8 mouse cellular contexts compared by ENCODE assay signal in genomic region chr3:88364337-88364736, GRCm38 (mm10). TPM values are rescaled to one million over a fixed set of nuclear protein-coding genes. Genes with fewer than 3 reads are reported as not detected.
DNase-seq lines count a peak whose midpoint lies in the region; ATAC-seq and TF ChIP-seq lines count a peak whose summit lies in the region.

Gene Paqr6, plus strand, starts transcription at chr3:88364584.

- no peak for TF ChIP-seq CTCF in kidney, postnatal 0 days (IDR thresholded peaks at IDR 0.05; ENCODE audit: low read depth)
- no peak for TF ChIP-seq CTCF in lung, embryonic 14.5 days (IDR thresholded peaks at IDR 0.05; ENCODE audit: low read depth)

- H3K36me3 ChIP-seq in embryonic facial prominence, embryonic 12.5 days = peaks cover 32% of the 10 kb centered on the region
- H3K36me3 ChIP-seq in heart, embryonic 13.5 days = peaks cover 39% of the 10 kb centered on the region
- peaks cover 25% of the 10 kb centered on the region for H3K36me3 ChIP-seq in kidney, postnatal 0 days (ENCODE audit: insufficient read depth, low read length)
- peaks cover 33% of the 10 kb centered on the region for H3K36me3 ChIP-seq in lung, embryonic 14.5 days (ENCODE audit: insufficient read depth)

- no peaks in the 10 kb centered on the region for H3K9me3 ChIP-seq in embryonic facial prominence, embryonic 12.5 days
- H3K9me3 ChIP-seq in heart, embryonic 13.5 days = no peaks in the 10 kb centered on the region
- no peaks in the 10 kb centered on the region for H3K9me3 ChIP-seq in kidney, postnatal 0 days (replicated peaks; ENCODE audit: low read length)
- H3K9me3 ChIP-seq in lung, embryonic 14.5 days (ENCODE audit: low read depth, low read length) = no peaks in the 10 kb centered on the region

- no peaks in the 10 kb centered on the region for H3K4me1 ChIP-seq in embryonic facial prominence, embryonic 12.5 days
- peaks cover 49% of the 10 kb centered on the region for H3K4me1 ChIP-seq in heart, embryonic 13.5 days
- H3K4me1 ChIP-seq in kidney, postnatal 0 days (replicated peaks; ENCODE audit: insufficient read depth, low read length) = no peaks in the 10 kb centered on the region
- H3K4me1 ChIP-seq in lung, embryonic 14.5 days (ENCODE audit: insufficient read depth) = peaks cover 5% of the 10 kb centered on the region; the same call in 1 of the 2 replicates

- peaks cover 25% of the 10 kb centered on the region for H3K27me3 ChIP-seq in embryonic facial prominence, embryonic 12.5 days
- H3K27me3 ChIP-seq in heart, embryonic 13.5 days (replicated peaks) = peaks cover 24% of the 10 kb centered on the region
- peaks cover 3% of the 10 kb centered on the region; the same call in 1 of the 2 replicates for H3K27me3 ChIP-seq in kidney, postnatal 0 days (ENCODE audit: insufficient read depth, low read length)
- H3K27me3 ChIP-seq in lung, embryonic 14.5 days (ENCODE audit: insufficient read depth, low read length) = peaks cover 21% of the 10 kb centered on the region

- DNase-seq in frontal cortex, adult 2 months (ENCODE audit: extremely low spot score in 1 of 2, low spot score in 1 of 2) = no peak
- no peak for DNase-seq in frontal cortex, postnatal 36 days (ENCODE audit: low spot score in 2 of 2)
- DNase-seq in kidney, postnatal 0 days (ENCODE audit: low spot score) = peak; percentile 72
- peak; percentile 91 for DNase-seq in lung, embryonic 14.5 days
- DNase-seq in spleen, postnatal 10 days (ENCODE audit: low spot score in 2 of 2) = peak; percentile 81 to 88
- no peak for DNase-seq in adipocyte (ENCODE audit: low spot score)

- peak within 1 kb of the TSS; percentile 18; the same call in 1 of the 2 replicates for H3K4me2 ChIP-seq in embryonic facial prominence, embryonic 12.5 days (replicated peaks)
- H3K4me2 ChIP-seq in heart, embryonic 13.5 days = peak within 1 kb of the TSS; percentile 63
- H3K4me2 ChIP-seq in kidney, postnatal 0 days (ENCODE audit: low read length) = peak within 1 kb of the TSS; percentile 38
- peak within 1 kb of the TSS; percentile 55 for H3K4me2 ChIP-seq in lung, embryonic 14.5 days

- H3K9ac ChIP-seq in embryonic facial prominence, embryonic 12.5 days = no peak within 1 kb of the TSS
- peak within 1 kb of the TSS; percentile 33 for H3K9ac ChIP-seq in heart, embryonic 13.5 days
- no peak within 1 kb of the TSS for H3K9ac ChIP-seq in kidney, postnatal 0 days (ENCODE audit: low read depth, low read length)
- H3K9ac ChIP-seq in lung, embryonic 14.5 days = peak within 1 kb of the TSS; percentile 7

- H3K27ac ChIP-seq in embryonic facial prominence, embryonic 12.5 days = no peak within 1 kb of the TSS
- H3K27ac ChIP-seq in heart, embryonic 13.5 days (replicated peaks) = peak within 1 kb of the TSS; percentile 64
- H3K27ac ChIP-seq in kidney, postnatal 0 days = peak within 1 kb of the TSS; percentile 5; the same call in 1 of the 2 replicates
- H3K27ac ChIP-seq in lung, embryonic 14.5 days (ENCODE audit: low read depth) = peak within 1 kb of the TSS; percentile 73; the same call in 1 of the 2 replicates

- H3K4me3 ChIP-seq in embryonic facial prominence, embryonic 12.5 days = 0 out of 2 replicates have a peak within 1 kb of the TSS, but pooled peaks have one; percentile 5
- peak within 1 kb of the TSS; percentile 31 for H3K4me3 ChIP-seq in heart, embryonic 13.5 days
- H3K4me3 ChIP-seq in kidney, postnatal 0 days (replicated peaks; ENCODE audit: low read depth, low read length) = peak within 1 kb of the TSS; percentile 17; the same call in 1 of the 2 replicates
- peak within 1 kb of the TSS; percentile 26 for H3K4me3 ChIP-seq in lung, embryonic 14.5 days (ENCODE audit: low read depth, low read length)

- under 1% methylated on average over 16 of the region's 16 CpGs for WGBS in embryonic facial prominence, embryonic 12.5 days
- 3% methylated on average over 16 of the region's 16 CpGs for WGBS in heart, embryonic 13.5 days
- WGBS in kidney, postnatal 0 days = under 1% methylated on average over 16 of the region's 16 CpGs
- WGBS in lung, embryonic 14.5 days = 2% methylated on average over 16 of the region's 16 CpGs

- no peak for ATAC-seq in embryonic facial prominence, embryonic 12.5 days (ENCODE audit: insufficient number of reproducible peaks, insufficient read depth, low FRiP score, low TSS enrichment)
- ATAC-seq in heart, embryonic 13.5 days (ENCODE audit: extremely low read depth, insufficient number of reproducible peaks, low FRiP score, low TSS enrichment) = no peak; the same call in 1 of the 2 replicates
- ATAC-seq in kidney, postnatal 0 days (replicated peaks; ENCODE audit: low FRiP score, low read depth) = 0 out of 2 replicates have a peak, but pooled peaks have one; percentile 8
- peak; percentile 63 for ATAC-seq in lung, embryonic 14.5 days (ENCODE audit: insufficient read depth)

RNA-seq across cellular contexts. Expression of gene Paqr6, which starts in this region (rescaled TPM):
- polyA plus RNA-seq in frontal cortex, adult 2 months (2012; rRNA removed) = 29.8 and 29.9 TPM in 2 replicates
- 2.8 and 3.3 TPM in 2 replicates for polyA plus RNA-seq in embryonic facial prominence, embryonic 12.5 days (2016; fragmentation: Nextera tagmentation; extraction: Ambion mirVana)
- 2.6 and 3.8 TPM in 2 replicates for polyA plus RNA-seq in heart, embryonic 13.5 days (2015; fragmentation: Nextera tagmentation; extraction: Ambion mirVana)
- 15.4 and 16.6 TPM in 2 replicates for polyA plus RNA-seq in kidney, postnatal 0 days (2015; fragmentation: Nextera tagmentation; extraction: Ambion mirVana)
- polyA plus RNA-seq in lung, embryonic 14.5 days (2014; fragmentation: Nextera tagmentation; extraction: Ambion mirVana) = 4.5 and 4.9 TPM in 2 replicates

Comparison
In these comparisons a context has a peak if more than half of its experiments do, and no peak if none do; other contexts are left out.
1. DNase-seq: peak in kidney, postnatal 0 days (single experiment), lung, embryonic 14.5 days (single experiment) and spleen, postnatal 10 days (2 of 2); none in frontal cortex, adult 2 months (0 of 2), frontal cortex, postnatal 36 days (0 of 2) and adipocyte (single experiment).
2. ATAC-seq: peak in kidney, postnatal 0 days (single experiment) and lung, embryonic 14.5 days (single experiment); none in embryonic facial prominence, embryonic 12.5 days (single experiment) and heart, embryonic 13.5 days (single experiment).
3. H3K9ac ChIP-seq: peak in heart, embryonic 13.5 days (single experiment) and lung, embryonic 14.5 days (single experiment); none in embryonic facial prominence, embryonic 12.5 days (single experiment) and kidney, postnatal 0 days (single experiment).
4. Peak in every context shown above with its lines, with median percentiles within 50 percentile points of each other: H3K4me2 ChIP-seq and H3K4me3 ChIP-seq.